Mouse (Mus musculus) lung, embryonic 16.5 days (tissue): ENCODE data around the gene Gramd1c. TPM values are rescaled to one million over a fixed set of nuclear protein-coding genes. Genes with fewer than 3 reads are reported as not detected.

Source experiments
- ATAC-seq: fragments of 200-750 bp; cut with Nextera tagmentation; 2 replicates; pipeline ENCODE4 v1.8.0; 2017; ENCODE audit warnings: low read depth, mild to moderate bottlenecking, moderate library complexity
- H3K27ac ChIP-seq: fragments of 300-500 bp; sonication (generic); 2 replicates; pipeline ENCODE4 v1.5.1; 2014; ENCODE audit warnings: mild to moderate bottlenecking, control low read depth, low read length
- H3K27me3 ChIP-seq: fragments of 300-500 bp; sonication (generic); 2 replicates; pipeline ENCODE4 v1.6.1; 2014; ENCODE audit warnings: low read depth, low read length, mixed read lengths; ENCODE audit not compliant: control insufficient read depth, insufficient read depth
- H3K36me3 ChIP-seq: fragments of 300-500 bp; sonication (generic); 2 replicates; pipeline ENCODE4 v1.6.1; 2014; ENCODE audit warnings: low read length; ENCODE audit not compliant: control insufficient read depth, insufficient read depth
- H3K4me1 ChIP-seq: fragments of 300-500 bp; sonication (generic); replicated peaks from 2 replicates; pipeline ENCODE4 v1.6.1; 2014; ENCODE audit warnings: low read length, mixed read lengths; ENCODE audit not compliant: control insufficient read depth, insufficient read depth
- H3K4me2 ChIP-seq: fragments of 300-500 bp; sonication (generic); 2 replicates; pipeline ENCODE4 v1.6.1; 2014; ENCODE audit warnings: low read depth, low read length, control low read depth
- H3K4me3 ChIP-seq: fragments of 300-500 bp; sonication (generic); 2 replicates; pipeline ENCODE4 v1.5.1; 2014; ENCODE audit warnings: mild to moderate bottlenecking, low read length, control low read depth
- H3K9ac ChIP-seq: fragments of 300-500 bp; sonication (generic); 2 replicates; pipeline ENCODE4 v1.6.1; 2014; ENCODE audit warnings: low read length, control low read depth
- H3K9me3 ChIP-seq: fragments of 300-500 bp; sonication (generic); 2 replicates; pipeline ENCODE4 v1.6.1; 2016; ENCODE audit warnings: low read length; ENCODE audit not compliant: control insufficient read depth
- WGBS: fragments of 180-500 bp; shearing (Covaris S2); extraction: QIAGEN DNeasy Blood & Tissue Kit; methylation state at CpG from one replicate; pipeline ENCODE4 v1.1.7; 2014; 5-methylcytosine and 5-hydroxymethylcytosine counted together
- polyA plus RNA-seq: library from polyadenylated mRNA; unstranded; fragments of >200 nt; fragmentation: Nextera tagmentation; extraction: Ambion mirVana; gene quantifications from 2 replicates; pipeline ENCODE4 v1.2.1, GENCODE M21; 2015

The Gramd1c gene
- polyA plus RNA-seq, 1 experiment from 2014 or later = 10.0 TPM

DNA sequence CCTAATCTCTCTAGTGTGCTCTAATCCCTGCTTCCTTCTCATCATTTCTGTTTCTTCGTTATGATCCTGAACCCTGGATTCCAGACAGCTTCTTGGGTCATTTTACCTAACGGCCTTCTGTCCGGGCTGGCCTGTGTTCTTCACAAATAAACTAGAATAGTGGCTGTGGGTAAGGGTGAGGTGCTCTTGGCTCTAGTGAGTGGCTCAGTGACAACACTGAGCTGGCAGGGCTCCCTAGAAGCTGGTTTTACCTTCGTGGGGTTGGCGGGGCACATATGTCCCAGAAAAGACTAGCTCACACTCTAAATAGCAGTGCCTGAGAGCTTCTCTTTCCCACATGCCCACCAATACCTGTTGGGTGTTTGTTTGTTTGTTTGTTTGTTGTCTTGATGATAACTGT, 63.6 kb downstream of the Gramd1c start:
- Histone ChIP-seq H3K36me3 (no peaks in the 10 kb centered on the region), H3K9ac (no peak overlapping the region), H3K4me1 (no peaks in the 10 kb centered on the region), H3K27me3 (no peaks in the 10 kb centered on the region), H3K4me2 (no peak overlapping the region), H3K9me3 (no peaks in the 10 kb centered on the region), H3K27ac (no peak overlapping the region), H3K4me3 (no peak overlapping the region)
- WGBS = 82% methylated on average over 5 of the region's 5 CpGs
- no peak for ATAC-seq

DNA sequence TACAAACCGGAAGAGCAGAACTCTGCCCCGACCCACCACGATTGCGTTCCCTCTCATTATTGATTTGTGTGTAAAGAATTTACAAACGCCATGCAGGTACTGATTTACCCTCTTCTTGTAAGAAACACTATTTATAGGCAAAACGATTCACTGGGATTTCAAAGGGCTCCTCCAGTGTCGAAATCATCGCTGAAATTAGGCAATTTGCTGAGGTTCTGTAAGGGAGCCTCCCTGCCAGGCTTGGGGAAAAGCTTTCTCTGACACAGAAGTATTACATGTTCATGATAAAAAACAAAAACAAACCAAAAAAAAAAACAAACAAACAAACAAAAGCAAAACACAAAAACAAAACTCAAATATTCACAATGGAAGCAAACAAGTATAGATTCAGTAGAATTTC, 64.0 kb downstream of the Gramd1c start:
- Histone ChIP-seq H3K27ac (no peak overlapping the region), H3K9ac (no peak overlapping the region), H3K4me2 (no peak overlapping the region), H3K36me3 (no peaks in the 10 kb centered on the region), H3K27me3 (no peaks in the 10 kb centered on the region), H3K4me1 (no peaks in the 10 kb centered on the region), H3K4me3 (no peak overlapping the region), H3K9me3 (no peaks in the 10 kb centered on the region)
- WGBS = 85% methylated on average over 8 of the region's 8 CpGs
- no peak for ATAC-seq

DNA sequence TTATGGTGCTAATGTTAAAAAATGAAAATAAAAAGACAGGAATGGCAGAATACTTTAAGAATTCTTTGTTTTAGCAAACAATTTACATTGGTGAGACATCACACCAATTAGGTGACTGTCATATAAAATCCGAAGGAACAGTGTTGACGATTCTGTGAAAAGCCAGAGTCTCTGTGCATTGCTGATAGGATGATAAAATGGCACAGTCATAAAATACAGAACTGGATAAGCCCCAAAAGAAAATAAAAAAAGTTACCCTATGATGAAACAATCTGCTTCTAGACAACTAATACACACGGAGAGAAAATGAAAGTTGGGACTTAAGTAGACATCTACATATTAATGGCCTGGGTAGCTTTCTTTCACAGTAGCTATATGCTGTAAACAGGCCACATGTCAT, 68.5 kb downstream of the Gramd1c start:
- Histone ChIP-seq H3K4me2 (no peak overlapping the region), H3K9ac (no peak overlapping the region), H3K9me3 (no peaks in the 10 kb centered on the region), H3K27me3 (no peaks in the 10 kb centered on the region), H3K27ac (no peak overlapping the region), H3K4me3 (no peak overlapping the region), H3K36me3 (no peaks in the 10 kb centered on the region), H3K4me1 (no peaks in the 10 kb centered on the region)
- ATAC-seq = no peak
- WGBS = 80% methylated on average over 3 of the region's 3 CpGs

DNA sequence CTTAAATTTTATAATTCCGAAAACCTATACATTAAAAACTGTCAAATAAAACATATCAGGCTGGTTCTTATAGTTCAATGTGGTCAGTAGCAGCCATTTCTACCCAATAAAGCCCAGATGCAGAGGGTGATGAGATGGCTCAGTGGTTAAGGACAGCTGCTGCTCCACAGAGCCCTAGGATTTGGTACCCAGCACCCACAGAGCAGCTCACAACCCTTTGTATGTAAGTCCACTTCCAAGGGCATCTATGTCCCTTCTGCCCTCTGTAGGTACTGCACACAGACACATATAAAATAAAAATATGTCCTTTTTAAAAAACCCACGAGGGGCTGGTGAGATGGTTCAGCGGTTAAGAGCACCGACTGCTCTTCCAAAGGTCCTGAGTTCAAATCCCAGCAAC, 76.8 kb downstream of the Gramd1c start:
- no peak overlapping the region for H3K4me2 ChIP-seq
- ATAC-seq = no peak
- no peaks in the 10 kb centered on the region for H3K9me3 ChIP-seq
- no peaks in the 10 kb centered on the region for H3K4me1 ChIP-seq
- no peak overlapping the region for H3K27ac ChIP-seq
- no peaks in the 10 kb centered on the region for H3K27me3 ChIP-seq
- H3K4me3 ChIP-seq = no peak overlapping the region
- WGBS = 95% methylated on average over 4 of the region's 4 CpGs
- H3K9ac ChIP-seq = no peak overlapping the region
- no peaks in the 10 kb centered on the region for H3K36me3 ChIP-seq

DNA sequence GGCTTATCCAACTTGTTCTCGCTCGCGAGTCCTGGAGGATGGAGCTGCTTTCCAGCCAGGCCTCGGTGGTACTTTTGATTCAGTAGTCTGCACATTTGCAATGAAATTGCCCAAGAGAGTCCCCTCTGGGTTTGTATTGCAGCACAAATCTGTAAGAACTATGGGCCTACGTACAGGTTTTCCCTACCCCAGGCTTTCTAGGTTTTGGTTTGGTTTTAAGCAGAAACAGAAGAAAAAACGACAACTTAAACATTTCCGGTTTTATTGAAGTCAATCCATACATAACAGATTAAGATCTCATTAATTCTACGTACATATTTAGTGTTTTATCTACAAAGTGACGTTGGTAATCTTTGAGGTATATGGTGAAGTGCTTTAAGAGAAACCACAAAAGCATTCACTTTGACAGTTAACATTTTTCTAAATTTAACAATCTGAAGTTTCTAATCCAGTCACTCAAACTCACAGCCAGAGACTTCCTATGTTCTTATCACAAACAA, 83.0 kb downstream of the Gramd1c start:
- WGBS = 20% methylated on average over 9 of the region's 9 CpGs
- no peaks in the 10 kb centered on the region for H3K36me3 ChIP-seq
- peak overlapping the region; percentile 76 for H3K4me3 ChIP-seq
- H3K4me1 ChIP-seq = no peaks in the 10 kb centered on the region; the same call in 1 of the 2 replicates
- H3K9me3 ChIP-seq = no peaks in the 10 kb centered on the region
- ATAC-seq = no peak; the same call in 1 of the 2 replicates
- H3K27ac ChIP-seq = no peak overlapping the region
- H3K27me3 ChIP-seq = peaks cover 6% of the 10 kb centered on the region
- H3K9ac ChIP-seq = peak overlapping the region; percentile 67
- H3K4me2 ChIP-seq = peak overlapping the region; percentile 99

DNA sequence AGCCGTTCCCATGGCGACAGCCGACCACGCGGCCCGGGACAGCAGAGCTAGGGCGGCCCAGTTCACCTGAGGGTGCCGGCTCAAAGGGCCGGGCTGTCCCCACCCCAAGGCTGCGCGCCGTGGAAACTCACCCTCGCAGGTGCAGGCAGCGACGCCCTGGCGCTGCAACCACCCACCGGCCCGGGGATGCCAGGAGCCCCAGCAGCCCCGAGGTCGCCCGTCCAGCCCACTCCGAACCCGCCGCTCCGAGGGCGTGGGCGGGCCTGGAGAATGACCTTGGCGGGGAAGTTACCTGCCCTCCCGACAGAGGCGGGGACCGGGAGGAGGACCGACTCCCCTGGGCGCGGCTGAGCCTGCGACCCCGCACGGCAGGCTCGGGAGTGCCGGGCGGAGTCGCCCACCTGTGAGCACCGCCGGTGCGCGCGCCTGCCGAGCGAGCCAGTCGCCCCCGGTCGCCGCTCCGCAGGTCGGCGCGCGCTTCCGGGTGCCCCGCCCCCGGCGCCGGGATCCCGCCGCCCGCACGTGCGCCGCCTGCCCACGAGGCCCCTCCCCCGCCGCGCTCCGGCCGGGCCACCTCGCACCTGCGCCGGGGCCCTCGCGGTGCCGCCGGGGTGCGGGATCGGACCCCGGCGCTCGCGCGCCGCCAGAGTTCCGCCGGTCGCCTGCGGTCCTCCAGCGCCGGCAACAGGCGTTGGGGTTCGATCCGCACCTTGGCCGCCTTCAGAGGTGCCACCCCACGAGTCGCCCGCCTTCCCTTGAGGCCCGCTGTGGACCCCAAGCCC, 83.6 kb downstream of the Gramd1c start, which contains the start of gene Zdhhc23:
Gene Zdhhc23 (minus strand): TSS at position 464 of the 782 bp plus-strand sequence.
- peak within 1 kb of the TSS; percentile 67 for H3K9ac ChIP-seq
- H3K9me3 ChIP-seq = no peaks in the 10 kb centered on the region
- WGBS = under 1% methylated on average over 56 of the region's 103 CpGs
- H3K4me1 ChIP-seq = no peaks in the 10 kb centered on the region; the same call in 1 of the 2 replicates
- H3K27ac ChIP-seq = no peak within 1 kb of the TSS
- ATAC-seq = peak; percentile 86
- peak within 1 kb of the TSS; percentile 99 for H3K4me2 ChIP-seq
- H3K36me3 ChIP-seq = no peaks in the 10 kb centered on the region
- H3K27me3 ChIP-seq = peaks cover 6% of the 10 kb centered on the region
- peak within 1 kb of the TSS; percentile 76 for H3K4me3 ChIP-seq

DNA sequence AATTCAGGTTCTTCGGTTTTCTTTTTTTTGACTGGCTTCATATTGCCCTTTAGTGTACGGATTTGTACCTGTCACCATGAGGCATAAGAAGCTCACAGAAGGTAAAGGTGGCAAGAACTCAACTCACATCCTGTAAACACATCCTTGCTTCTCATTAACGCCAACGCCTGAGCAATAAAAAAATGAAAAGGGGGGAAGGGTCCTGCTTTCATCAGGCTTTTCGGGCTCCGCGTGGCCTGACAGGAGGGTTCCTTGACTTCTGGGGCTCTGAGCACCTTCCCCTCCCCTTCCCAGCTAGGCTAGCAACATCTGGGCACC, 84.2 kb downstream of the Gramd1c start:
- Histone ChIP-seq H3K9me3 (no peaks in the 10 kb centered on the region), H3K27me3 (peaks cover 6% of the 10 kb centered on the region), H3K27ac (no peak overlapping the region), H3K4me1 (no peaks in the 10 kb centered on the region; the same call in 1 of the 2 replicates), H3K36me3 (no peaks in the 10 kb centered on the region), H3K4me2 (peak overlapping the region; percentile 99), H3K9ac (peak overlapping the region; percentile 67), H3K4me3 (peak overlapping the region; percentile 76)
- ATAC-seq = no peak
- WGBS = 14% methylated on average over 7 of the region's 7 CpGs

DNA sequence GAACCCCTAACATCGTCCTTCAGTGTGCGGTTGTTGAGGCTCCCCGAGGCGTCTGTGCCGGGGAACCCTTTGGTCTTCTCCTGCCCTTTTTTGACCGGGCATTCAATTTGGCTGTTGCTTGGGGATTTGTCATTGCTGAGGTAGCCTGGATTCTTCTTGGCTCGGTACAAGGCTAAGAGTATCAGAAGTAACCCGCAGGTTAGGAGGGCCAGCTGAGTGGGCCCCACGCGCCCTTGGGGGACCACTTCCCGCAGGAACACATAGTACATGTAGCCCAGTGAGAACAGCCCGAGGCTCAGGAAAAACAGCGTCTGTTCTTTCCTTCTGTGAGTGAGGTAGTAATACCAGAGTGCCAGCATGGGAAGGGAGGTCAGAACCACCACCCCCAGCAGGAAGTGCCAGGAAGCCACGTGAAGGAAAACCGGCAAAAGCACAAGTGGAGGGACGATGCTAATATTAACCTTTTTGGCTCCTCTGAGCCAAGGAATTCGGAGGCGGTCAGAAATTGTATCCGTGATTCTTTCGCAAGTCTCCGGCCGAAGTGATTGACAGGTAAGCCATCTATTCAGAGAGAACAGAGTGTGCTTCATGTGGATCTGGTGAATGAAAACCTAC, 89.4 kb downstream of the Gramd1c start:
- H3K9ac ChIP-seq = no peak overlapping the region
- WGBS = 78% methylated on average over 22 of the region's 22 CpGs
- H3K4me2 ChIP-seq = no peak overlapping the region
- no peak overlapping the region for H3K4me3 ChIP-seq
- ATAC-seq = no peak
- H3K27me3 ChIP-seq = no peaks in the 10 kb centered on the region; the same call in none of the 2 replicates
- H3K9me3 ChIP-seq = no peaks in the 10 kb centered on the region
- H3K27ac ChIP-seq = no peak overlapping the region
- H3K4me1 ChIP-seq = no peaks in the 10 kb centered on the region
- H3K36me3 ChIP-seq = no peaks in the 10 kb centered on the region

DNA sequence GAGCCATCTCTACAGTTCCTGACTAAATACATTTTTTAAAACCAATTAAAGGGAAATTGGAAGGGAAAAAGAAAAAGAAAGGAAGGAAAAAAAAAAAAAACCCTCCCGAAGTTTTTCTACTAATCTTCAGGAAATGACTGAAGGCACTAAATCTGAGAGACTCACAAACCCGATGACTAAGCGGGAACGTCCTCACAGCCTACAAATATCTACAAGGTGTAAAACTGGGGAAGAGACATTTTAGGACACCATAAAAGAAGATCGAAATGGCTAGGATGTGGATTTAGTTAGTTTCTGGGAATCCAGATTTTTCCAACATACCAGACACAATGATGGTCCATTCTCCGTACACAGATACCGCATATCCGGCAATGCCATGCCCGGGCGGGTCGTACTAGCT, 90.0 kb downstream of the Gramd1c start:
- 90% methylated on average over 11 of the region's 11 CpGs for WGBS
- H3K9ac ChIP-seq = no peak overlapping the region
- no peaks in the 10 kb centered on the region for H3K4me1 ChIP-seq
- ATAC-seq = no peak
- no peak overlapping the region for H3K27ac ChIP-seq
- H3K4me3 ChIP-seq = no peak overlapping the region
- no peak overlapping the region for H3K4me2 ChIP-seq
- H3K9me3 ChIP-seq = no peaks in the 10 kb centered on the region
- H3K36me3 ChIP-seq = no peaks in the 10 kb centered on the region
- H3K27me3 ChIP-seq = no peaks in the 10 kb centered on the region
